Mouse (Mus musculus) liver, embryonic 14.5 days (tissue): ENCODE results near the gene Coq2.

Experiments
- CTCF ChIP-seq: IDR thresholded peaks from 2 replicates; pipeline ENCODE4 v1.5.1; 2016; ENCODE audit warnings: antibody characterized with exemption, low read depth, control low read depth
- EP300 ChIP-seq: IDR thresholded peaks from 2 replicates; pipeline ENCODE4 v1.6.1; 2016; ENCODE audit warnings: antibody characterized with exemption, low read depth

GRCm38 (mm10) chr5:100704272-100704671 is 29.3 kb upstream of the Coq2 start:
- TF ChIP-seq CTCF: peak; percentile 42
- no peak for TF ChIP-seq EP300
